Mouse (Mus musculus): ENCODE measurements around the gene Hist2h2ac. TPM values are rescaled to one million over a fixed set of nuclear protein-coding genes. Genes with fewer than 3 reads are reported as not detected.
"Not testable (repeated sequence)": the region's sequence is repeated elsewhere in the genome, so short reads cannot be mapped to it uniquely, and the experiment has no call there.

The Hist2h2ac gene
- polyA plus RNA-seq, 1 experiment from 2014 or later = 17.7 TPM

- H3K4me1 ChIP-seq (replicated peaks) = peaks cover 32% of the 10 kb centered on the region
- H3K36me3 ChIP-seq = peaks cover 58% of the 10 kb centered on the region
- H3K4me2 ChIP-seq = no peak overlapping the region
- no peak overlapping the region for H3K4me3 ChIP-seq (replicated peaks)
- H3K9ac ChIP-seq (replicated peaks) = no peak overlapping the region
- 91% methylated on average over 6 of the region's 6 CpGs for WGBS
- H3K27me3 ChIP-seq = no peaks in the 10 kb centered on the region
- H3K9me3 ChIP-seq = no peaks in the 10 kb centered on the region
- no peak overlapping the region for H3K27ac ChIP-seq
- ATAC-seq (ENCODE audit: insufficient number of reproducible peaks, insufficient read depth, low FRiP score, low TSS enrichment, low read depth) = no peak
Observed at GRCm38 (mm10) chr3:96175251-96175650, 45.4 kb downstream of the Hist2h2ac start.

- not testable (repeated sequence) for H3K9me3 ChIP-seq; H3K9ac ChIP-seq (replicated peaks); ATAC-seq (ENCODE audit: insufficient number of reproducible peaks, insufficient read depth, low FRiP score, low TSS enrichment, low read depth); H3K27me3 ChIP-seq; H3K27ac ChIP-seq; H3K4me3 ChIP-seq (replicated peaks)
- peaks cover 66% of the 10 kb centered on the region for H3K36me3 ChIP-seq
- WGBS = 89% methylated on average over 4 of the region's 4 CpGs
- H3K4me2 ChIP-seq = peak overlapping the region; percentile 82; the same call in 1 of the 2 replicates
- H3K4me1 ChIP-seq (replicated peaks) = peaks cover 33% of the 10 kb centered on the region
Observed at GRCm38 (mm10) chr3:96174042-96174441, 46.6 kb downstream of the Hist2h2ac start.

DNA sequence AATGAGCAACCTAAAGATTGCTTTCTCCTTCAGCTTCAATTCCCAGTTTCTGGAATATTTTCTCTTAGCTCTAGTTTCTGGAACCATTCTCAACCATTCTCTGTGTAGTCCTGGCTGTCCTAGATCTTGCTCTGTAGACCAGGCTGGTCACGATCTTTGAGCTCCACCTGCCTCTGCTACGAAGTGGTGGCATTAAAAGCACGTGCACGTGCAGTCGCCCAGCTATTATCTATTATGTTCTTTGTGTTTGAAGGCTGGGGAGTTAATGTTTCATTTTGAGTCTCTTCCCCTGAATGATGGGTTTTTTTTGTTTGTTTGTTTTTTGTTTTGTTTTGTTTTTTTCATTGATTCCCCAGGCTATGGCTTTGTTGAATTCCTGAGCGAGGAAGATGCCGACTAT is 47.5 kb downstream of the Hist2h2ac start:
- no peaks in the 10 kb centered on the region for H3K9me3 ChIP-seq
- H3K27me3 ChIP-seq = no peaks in the 10 kb centered on the region
- H3K27ac ChIP-seq = no peak overlapping the region
- WGBS = 36% methylated on average over 7 of the region's 7 CpGs
- H3K36me3 ChIP-seq = peaks cover 67% of the 10 kb centered on the region
- H3K4me2 ChIP-seq = peak overlapping the region; percentile 82
- peaks cover 33% of the 10 kb centered on the region for H3K4me1 ChIP-seq (replicated peaks)
- ATAC-seq (ENCODE audit: insufficient number of reproducible peaks, insufficient read depth, low FRiP score, low TSS enrichment, low read depth) = no peak
- peak overlapping the region; percentile 72 for H3K4me3 ChIP-seq (replicated peaks)
- peak overlapping the region; percentile 77 for H3K9ac ChIP-seq (replicated peaks)

DNA sequence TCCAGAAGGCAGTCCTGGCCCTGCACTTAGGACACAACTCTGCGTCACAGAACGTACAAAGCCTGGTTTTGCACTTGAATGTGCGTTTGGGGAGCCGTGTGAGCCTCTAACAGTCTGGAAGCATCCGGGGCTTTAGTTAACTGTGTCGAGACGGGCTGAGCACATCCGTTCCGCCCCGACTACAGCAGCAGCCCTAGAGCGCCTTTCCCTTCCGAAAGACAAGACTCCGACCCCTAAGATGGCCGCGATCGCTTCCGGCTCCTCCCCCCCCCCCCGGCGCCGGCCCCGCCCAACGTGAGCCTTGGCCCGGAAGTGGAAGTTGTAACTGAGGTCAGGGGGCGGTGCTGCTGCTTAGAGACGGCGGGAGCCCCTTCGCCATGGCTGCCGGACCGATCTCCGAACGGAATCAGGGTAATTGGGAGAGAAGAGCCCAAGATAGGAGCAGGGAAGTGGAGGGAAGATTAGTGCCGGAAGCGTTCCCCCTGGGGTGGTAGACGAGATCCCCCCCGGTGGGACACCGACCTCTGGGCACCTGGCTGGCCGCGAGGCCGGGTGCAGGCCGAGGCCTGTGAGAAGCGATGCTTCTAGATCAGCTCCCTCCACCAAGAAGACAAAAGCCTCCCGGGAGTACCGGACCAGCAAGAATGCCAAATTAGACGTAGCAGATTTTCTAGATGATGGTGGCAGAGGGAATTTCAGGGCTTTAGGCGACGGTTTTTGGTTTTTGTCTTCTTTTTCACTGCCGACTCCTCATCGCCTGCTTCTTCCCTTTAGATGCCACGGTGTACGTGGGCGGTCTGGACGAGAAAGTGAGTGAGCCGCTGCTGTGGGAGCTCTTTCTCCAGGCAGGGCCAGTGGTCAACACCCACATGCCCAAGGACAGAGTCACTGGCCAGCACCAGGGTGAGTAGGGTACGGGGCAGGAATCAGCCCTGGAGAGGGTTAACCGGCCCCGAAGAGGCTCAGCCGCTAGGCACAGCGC is 48.2 kb downstream of the Hist2h2ac start, which contains the start of gene Sf3b4:
Gene Sf3b4 (plus strand): TSS at position 136 of the 982 bp plus-strand sequence.
- Histone ChIP-seq H3K27me3 (no peaks in the 10 kb centered on the region), H3K4me2 (peak within 1 kb of the TSS; percentile 82), H3K27ac (peak within 1 kb of the TSS; percentile 99), H3K36me3 (peaks cover 67% of the 10 kb centered on the region), H3K4me3 (replicated peaks) (peak within 1 kb of the TSS; percentile 72), H3K9ac (replicated peaks) (peak within 1 kb of the TSS; percentile 77), H3K9me3 (no peaks in the 10 kb centered on the region), H3K4me1 (replicated peaks) (peaks cover 33% of the 10 kb centered on the region)
- ATAC-seq (ENCODE audit: insufficient number of reproducible peaks, insufficient read depth, low FRiP score, low TSS enrichment, low read depth) = peak; percentile 91
- WGBS = under 1% methylated on average over 58 of the region's 58 CpGs

- WGBS = 21% methylated on average over 18 of the region's 18 CpGs
Observed at GRCm38 (mm10) chr3:96171583-96172196, 49.0 kb downstream of the Hist2h2ac start.

DNA sequence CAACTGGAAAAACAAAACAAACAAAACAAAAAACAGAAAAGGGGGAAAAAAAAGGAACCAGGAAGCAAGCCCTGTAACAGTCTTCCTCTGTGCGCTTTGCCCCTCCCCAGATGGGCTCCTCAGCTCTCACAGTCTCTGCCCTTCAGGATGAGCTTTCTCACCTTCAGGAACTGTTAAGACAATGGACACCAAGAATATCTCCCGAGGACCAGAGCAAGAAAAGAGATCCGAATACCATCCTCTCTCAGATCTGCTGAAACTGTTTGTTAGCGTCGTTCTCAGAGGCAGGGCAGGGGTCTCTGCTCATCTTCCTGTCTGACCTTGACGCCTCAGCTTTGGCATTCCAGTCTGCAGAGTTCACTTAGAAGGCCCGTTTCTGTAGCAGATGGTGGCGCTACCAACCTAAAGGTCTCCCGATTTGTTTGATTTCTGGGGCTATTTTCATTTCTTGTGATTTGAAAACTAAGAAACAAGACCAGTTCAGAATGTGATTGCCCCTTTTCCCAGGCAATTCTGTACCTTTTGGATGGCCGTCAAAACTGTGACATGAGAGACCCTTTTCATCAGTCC is 49.6 kb downstream of the Hist2h2ac start:
- H3K4me3 ChIP-seq (replicated peaks) = peak overlapping the region; percentile 72
- H3K4me1 ChIP-seq (replicated peaks) = peaks cover 33% of the 10 kb centered on the region
- no peak for ATAC-seq (ENCODE audit: insufficient number of reproducible peaks, insufficient read depth, low FRiP score, low TSS enrichment, low read depth)
- no peaks in the 10 kb centered on the region for H3K9me3 ChIP-seq
- 78% methylated on average over 10 of the region's 10 CpGs for WGBS
- peak overlapping the region; percentile 82 for H3K4me2 ChIP-seq
- peak overlapping the region; percentile 99; the same call in 1 of the 2 replicates for H3K27ac ChIP-seq
- no peaks in the 10 kb centered on the region for H3K27me3 ChIP-seq
- H3K36me3 ChIP-seq = peaks cover 55% of the 10 kb centered on the region
- H3K9ac ChIP-seq (replicated peaks) = peak overlapping the region; percentile 77; the same call in 1 of the 2 replicates

More at GRCm38 (mm10) chr3:96171583-96172196, 49.0 kb downstream of the Hist2h2ac start:
- H3K9me3 ChIP-seq = no peaks in the 10 kb centered on the region
- peaks cover 61% of the 10 kb centered on the region for H3K36me3 ChIP-seq
- ATAC-seq (ENCODE audit: insufficient number of reproducible peaks, insufficient read depth, low FRiP score, low TSS enrichment, low read depth) = no peak
- H3K4me1 ChIP-seq (replicated peaks) = peaks cover 33% of the 10 kb centered on the region
- H3K9ac ChIP-seq (replicated peaks) = peak overlapping the region; percentile 77
- no peaks in the 10 kb centered on the region for H3K27me3 ChIP-seq
- H3K4me2 ChIP-seq = peak overlapping the region; percentile 82
- peak overlapping the region; percentile 99 for H3K27ac ChIP-seq
- peak overlapping the region; percentile 72 for H3K4me3 ChIP-seq (replicated peaks)

Small RNA genes lying within 50 kb of the gene (microRNA-seq; reads per million reads assigned to microRNA genes)
- gene Gm44492 = not detected
- gene Gm47311 = not detected
- not detected for gene Gm47313

Other genes with a start within 250 kb of the Hist2h2ac start
- 79.8 and 91.8 TPM in 2 replicates for gene Plekho1, start 224.9 kb downstream of the Hist2h2ac start, polyA plus RNA-seq (2016; fragmentation: Nextera tagmentation; extraction: Ambion mirVana)
- 36.5 and 38.9 TPM in 2 replicates for gene Vps45, start 162.4 kb downstream of the Hist2h2ac start, polyA plus RNA-seq (2016; fragmentation: Nextera tagmentation; extraction: Ambion mirVana)
- 18.7 and 23.3 TPM in 2 replicates for gene Otud7b, start 116.4 kb downstream of the Hist2h2ac start, polyA plus RNA-seq (2016; fragmentation: Nextera tagmentation; extraction: Ambion mirVana)
- gene Mtmr11, start 58.9 kb downstream of the Hist2h2ac start, polyA plus RNA-seq (2016; fragmentation: Nextera tagmentation; extraction: Ambion mirVana) = 31.3 and 34.0 TPM in 2 replicates
- gene Sf3b4, start 48.5 kb downstream of the Hist2h2ac start, polyA plus RNA-seq (2016; fragmentation: Nextera tagmentation; extraction: Ambion mirVana) = 178 and 209 TPM in 2 replicates
- 5.6 and 5.9 TPM in 2 replicates for gene Sv2a, start 39.7 kb downstream of the Hist2h2ac start, polyA plus RNA-seq (2016; fragmentation: Nextera tagmentation; extraction: Ambion mirVana)
- gene Bola1, start 1.2 kb downstream of the Hist2h2ac start, polyA plus RNA-seq (2016; fragmentation: Nextera tagmentation; extraction: Ambion mirVana) = 54.6 and 56.3 TPM in 2 replicates
- 1.7 and 2.0 TPM in 2 replicates for gene Hist2h2ab, start 1.0 kb downstream of the Hist2h2ac start, polyA plus RNA-seq (2016; fragmentation: Nextera tagmentation; extraction: Ambion mirVana)
- gene Hist2h2be, start 239 bp upstream of the Hist2h2ac start, polyA plus RNA-seq (2016; fragmentation: Nextera tagmentation; extraction: Ambion mirVana) = 9.9 and 10.4 TPM in 2 replicates
- 9.0 and 11.9 TPM in 2 replicates for gene Hist2h3c2, start 18.2 kb upstream of the Hist2h2ac start, polyA plus RNA-seq (2016; fragmentation: Nextera tagmentation; extraction: Ambion mirVana)
- 50.0 and 66.0 TPM in 2 replicates for gene Hist2h2aa2, start 19.4 kb upstream of the Hist2h2ac start, polyA plus RNA-seq (2016; fragmentation: Nextera tagmentation; extraction: Ambion mirVana)
- 17.4 and 36.2 TPM in 2 replicates for gene Hist2h2aa1, start 24.6 kb upstream of the Hist2h2ac start, polyA plus RNA-seq (2016; fragmentation: Nextera tagmentation; extraction: Ambion mirVana)
- gene Hist2h3c1, start 25.8 kb upstream of the Hist2h2ac start, polyA plus RNA-seq (2016; fragmentation: Nextera tagmentation; extraction: Ambion mirVana) = 0.35 TPM in 1 of 2 replicates, not detected in the other
- gene Hist2h4, start 42.4 kb upstream of the Hist2h2ac start, polyA plus RNA-seq (2016; fragmentation: Nextera tagmentation; extraction: Ambion mirVana) = 19.4 and 26.5 TPM in 2 replicates
- gene Hist2h3b, start 47.8 kb upstream of the Hist2h2ac start, polyA plus RNA-seq (2016; fragmentation: Nextera tagmentation; extraction: Ambion mirVana) = 95.3 and 139 TPM in 2 replicates
- 21.4 and 34.9 TPM in 2 replicates for gene Hist2h2bb, start 48.9 kb upstream of the Hist2h2ac start, polyA plus RNA-seq (2016; fragmentation: Nextera tagmentation; extraction: Ambion mirVana)
- gene Fcgr1, start 73.1 kb upstream of the Hist2h2ac start, polyA plus RNA-seq (2016; fragmentation: Nextera tagmentation; extraction: Ambion mirVana) = 0.94 and 1.1 TPM in 2 replicates
- not detected in 2 replicates for gene BC107364, start 231.4 kb upstream of the Hist2h2ac start, polyA plus RNA-seq (2016; fragmentation: Nextera tagmentation; extraction: Ambion mirVana)

All from limb, embryonic 12.5 days (tissue).